Mouse (Mus musculus): ENCODE measurements at regions not wholly inside any gene's neighbourhood (a gene's known extent, or its start where the extent isn't known, plus 50 kb on each side); places are given as distances from the start of the nearest gene placed in this dataset.
"Not testable (repeated sequence)": the region's sequence is repeated elsewhere in the genome, so short reads cannot be mapped to it uniquely, and the experiment has no call there.

- DNase-seq (ENCODE audit: low spot score): not testable (repeated sequence)
These were observed 170.0 kb upstream of the Afdn start for GRCm38 (mm10) chr17:13590240-13590837.
